Mouse (Mus musculus): ENCODE measurements around the gene Myo15b.
A peak's percentile ranks its signal among the peaks of the same experiment; 100 is the strongest.

Gene Myo15b

DNA sequence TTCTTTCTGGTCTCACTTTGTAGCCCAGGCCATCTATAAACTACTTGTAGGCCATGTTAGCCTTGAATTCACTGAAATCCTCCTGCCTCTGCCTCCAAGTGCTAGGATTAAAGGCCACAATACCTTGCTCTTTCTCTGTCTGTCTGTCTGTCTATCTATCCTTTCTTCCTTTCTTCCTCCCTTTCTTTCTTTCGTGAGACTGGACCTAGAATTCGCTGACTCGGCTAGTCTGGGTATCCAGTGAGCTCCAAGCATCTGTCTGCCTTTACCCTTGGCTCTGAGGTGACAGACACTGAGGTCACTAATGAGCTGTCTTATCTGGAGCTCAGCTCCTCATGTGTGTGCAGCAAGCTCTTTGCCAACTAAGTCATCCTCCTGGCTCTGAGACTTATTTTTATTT is 17.7 kb downstream of the Myo15b start:
- DNase-seq (ENCODE audit: low spot score): no peak

DNA sequence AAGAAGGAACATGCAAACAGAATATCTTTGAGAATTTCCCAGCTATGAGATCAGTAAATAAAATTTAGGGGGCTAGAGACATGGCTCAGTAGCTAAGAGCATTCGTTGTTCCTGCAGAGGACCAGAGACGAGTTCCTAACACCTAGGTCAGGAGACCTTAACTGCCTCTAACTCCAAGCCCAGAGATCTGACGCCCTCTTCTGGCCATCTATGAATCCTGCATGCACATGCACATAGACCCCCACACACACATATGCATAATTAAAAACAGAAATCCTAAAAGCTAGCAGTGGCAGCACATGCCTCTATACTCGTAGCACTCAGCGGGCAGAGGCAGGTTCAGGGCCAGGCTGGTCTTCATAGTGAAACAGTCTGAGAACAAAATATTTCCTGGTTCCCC is 18.2 kb downstream of the Myo15b start:
- no peak for DNase-seq (ENCODE audit: low spot score)

DNA sequence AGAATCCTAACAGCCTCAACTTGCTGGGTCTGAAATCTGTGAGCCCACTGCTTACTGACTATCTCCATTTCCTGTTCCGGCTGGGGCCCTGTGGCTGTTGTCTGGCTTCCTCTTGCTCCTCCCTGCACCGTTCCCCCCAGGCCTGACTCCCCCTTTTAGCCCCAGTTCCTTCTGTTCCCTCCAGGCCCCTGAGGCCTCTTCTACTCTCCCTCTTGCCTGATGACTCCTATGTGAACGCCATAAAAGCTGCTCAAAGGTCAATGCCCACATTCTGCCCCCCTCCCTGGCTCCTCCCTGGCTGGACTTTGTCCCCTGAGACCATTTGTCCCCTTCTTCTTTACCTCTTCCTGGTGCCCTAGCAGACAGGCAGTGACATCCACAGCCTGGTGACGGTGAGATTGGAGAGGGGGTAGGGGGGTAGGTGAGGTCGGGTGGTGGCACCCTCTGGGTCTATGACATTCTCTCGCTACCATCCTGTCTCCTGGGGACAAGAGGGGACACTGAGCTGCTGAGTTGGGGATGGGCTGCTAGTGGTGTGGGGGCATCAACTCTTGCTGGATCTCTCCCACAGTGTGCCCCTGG is 19.1 kb downstream of the Myo15b start:
- DNase-seq (ENCODE audit: low spot score): no peak

DNA sequence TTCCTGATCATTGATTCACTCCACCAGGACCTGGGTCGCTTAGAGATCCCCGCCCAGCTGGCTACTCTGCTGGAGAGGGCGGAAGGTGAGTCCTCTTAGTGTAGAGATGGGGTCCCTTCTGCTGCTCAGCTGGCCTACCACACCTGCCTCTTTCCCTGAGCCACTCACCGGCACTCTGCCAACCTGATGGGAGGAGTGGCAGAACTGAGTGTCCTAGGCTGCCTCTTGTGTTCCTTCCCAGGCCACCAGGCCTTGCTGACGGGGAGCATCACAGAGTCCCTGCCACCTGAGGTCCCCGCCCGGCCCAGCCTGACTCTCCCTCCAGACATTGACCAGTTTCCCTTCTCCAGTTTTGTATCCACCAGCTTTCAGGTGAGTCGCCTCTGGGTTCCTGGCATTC is 19.9 kb downstream of the Myo15b start:
- DNase-seq (ENCODE audit: low spot score): no peak

DNA sequence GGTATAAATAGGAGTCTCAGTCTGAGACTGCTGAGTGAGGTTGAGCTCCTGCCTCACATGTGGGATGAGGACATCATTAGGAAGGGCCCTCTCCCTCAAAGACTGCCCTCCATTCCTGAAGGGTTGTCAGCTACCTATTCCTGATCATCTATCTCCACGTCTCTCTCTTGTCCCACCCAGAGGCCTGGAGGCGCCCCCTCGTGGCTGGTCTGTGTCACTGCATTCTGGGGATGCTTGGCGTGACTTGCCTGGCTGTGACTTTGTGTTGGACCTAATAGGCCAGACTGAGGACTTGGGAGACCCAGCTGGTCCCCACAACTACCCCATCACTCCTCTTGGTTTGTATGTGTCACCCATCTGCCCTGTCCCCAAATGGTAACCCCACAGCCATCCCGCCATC is 22.8 kb downstream of the Myo15b start:
- peak; percentile 48 for DNase-seq (ENCODE audit: low spot score)

DNA sequence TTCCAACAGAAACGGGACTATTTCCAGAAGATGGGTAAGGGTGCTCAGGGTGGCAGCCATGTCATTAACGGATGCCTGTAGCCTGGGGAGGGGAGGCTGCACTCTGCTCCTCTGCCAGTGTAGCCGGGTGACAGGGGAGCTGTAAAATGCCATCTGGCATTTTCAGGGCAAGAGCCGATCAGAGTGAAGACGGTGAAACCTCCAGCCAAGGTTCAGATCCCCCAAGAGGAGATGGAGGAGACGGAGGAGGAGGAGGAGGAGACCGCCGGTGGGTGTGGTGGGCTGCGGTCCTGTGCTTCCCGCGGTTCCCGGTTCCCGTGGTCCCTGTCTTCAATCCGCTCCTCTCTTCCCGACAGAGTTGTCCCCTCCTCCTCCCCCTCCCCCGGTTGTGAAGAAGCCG is 25.0 kb downstream of the Myo15b start:
- no peak for DNase-seq (ENCODE audit: low spot score)

DNA sequence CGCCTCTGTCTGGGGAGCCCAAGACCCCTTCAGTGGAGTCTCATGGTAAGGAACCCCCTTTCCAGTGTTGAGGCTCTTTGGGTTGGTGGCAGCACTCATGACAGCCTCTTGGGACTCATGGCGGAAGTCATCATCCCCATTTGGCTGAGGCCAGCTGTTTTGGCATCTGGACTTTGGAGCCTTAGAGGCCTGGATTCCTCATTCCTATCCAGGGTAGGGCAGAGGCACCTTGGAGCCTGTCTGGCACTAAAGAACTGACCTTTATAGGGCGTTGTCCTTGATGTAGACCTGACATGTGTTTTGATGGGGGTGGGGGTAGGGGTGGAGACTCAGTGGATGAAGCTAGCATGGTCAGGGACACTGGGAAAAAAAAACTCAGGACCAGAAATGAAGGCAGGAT is 26.2 kb downstream of the Myo15b start:
- DNase-seq (ENCODE audit: low spot score): no peak

DNA sequence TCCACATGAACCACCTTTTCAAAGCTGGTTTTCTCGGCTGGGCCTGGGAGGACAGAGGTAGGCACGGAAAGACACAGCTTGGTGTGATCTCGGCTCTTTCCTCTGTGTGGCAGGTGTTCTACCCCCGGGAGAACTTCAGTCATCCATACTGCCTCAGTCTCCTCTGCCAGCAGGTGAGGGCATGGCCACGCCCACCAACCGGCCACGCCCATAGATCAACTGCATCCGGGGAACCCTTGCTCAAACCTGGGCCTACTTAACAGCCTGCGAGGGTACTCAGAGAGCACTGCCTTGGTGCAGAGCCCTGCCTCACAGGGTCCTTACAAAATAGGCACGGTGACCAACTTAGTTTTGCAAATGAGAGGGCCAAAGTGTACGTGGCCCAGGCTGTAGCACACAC is 27.1 kb downstream of the Myo15b start:
- no peak for DNase-seq (ENCODE audit: low spot score)

DNA sequence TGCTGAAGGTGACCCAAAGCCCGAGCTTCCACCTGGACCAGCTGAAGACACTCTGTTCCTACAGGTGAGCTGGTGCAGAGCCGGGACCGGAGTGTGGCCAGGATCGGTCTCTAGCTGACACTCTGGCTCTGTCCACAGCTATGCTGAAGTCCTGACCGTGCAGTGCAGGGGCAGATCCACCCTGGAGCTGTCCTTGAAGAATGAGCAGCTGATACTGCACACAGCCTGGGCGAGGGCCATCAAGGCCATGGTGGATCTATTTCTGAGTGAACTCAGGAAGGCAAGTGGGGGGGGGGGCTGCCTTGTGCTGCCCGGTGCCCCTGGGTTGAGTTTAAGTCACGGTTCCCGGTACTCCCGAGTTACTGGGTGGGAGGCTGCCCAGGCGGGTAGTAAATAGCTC is 28.2 kb downstream of the Myo15b start:
- no peak for DNase-seq (ENCODE audit: low spot score)

DNA sequence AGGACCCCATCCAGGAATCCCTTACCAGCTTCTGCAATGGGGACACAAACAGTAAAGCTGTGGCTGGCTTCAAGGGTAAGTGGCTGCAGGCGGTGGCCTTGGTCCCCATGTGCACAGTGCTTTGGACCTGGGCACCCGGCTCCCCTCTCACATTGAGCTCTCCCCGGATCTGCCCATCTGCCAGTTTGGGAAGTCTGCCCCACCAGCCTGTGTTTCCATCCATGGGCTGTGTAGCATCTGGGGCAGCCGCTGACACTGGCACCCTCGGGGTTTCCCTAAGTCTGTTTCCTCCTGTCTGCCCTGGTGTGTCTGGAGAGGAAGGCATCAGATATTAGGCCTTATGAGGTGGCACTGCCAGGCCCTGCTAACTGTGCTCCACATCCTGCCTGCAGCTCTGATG is 29.8 kb downstream of the Myo15b start:
- DNase-seq (ENCODE audit: low spot score): no peak

DNA sequence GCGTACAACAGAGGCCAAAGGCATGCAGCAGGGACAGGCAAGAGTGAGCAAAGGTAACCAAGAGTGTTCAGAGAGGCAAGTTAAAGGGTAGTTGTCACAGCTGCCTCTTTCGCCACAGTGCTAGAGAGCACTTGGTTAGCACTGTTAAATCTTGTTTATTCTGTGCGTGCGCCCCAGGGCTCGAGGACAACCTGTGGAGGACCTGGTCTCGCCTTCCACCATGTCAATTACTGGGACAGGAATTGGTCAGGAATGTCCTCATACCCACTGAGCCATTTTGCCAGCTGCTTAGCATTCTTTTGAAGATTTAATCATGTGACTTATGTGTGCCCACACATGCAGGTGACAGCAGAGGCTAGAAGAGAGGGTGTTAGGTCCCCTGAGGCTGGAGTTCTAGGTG is 31.0 kb downstream of the Myo15b start:
- DNase-seq (ENCODE audit: low spot score): no peak

DNA sequence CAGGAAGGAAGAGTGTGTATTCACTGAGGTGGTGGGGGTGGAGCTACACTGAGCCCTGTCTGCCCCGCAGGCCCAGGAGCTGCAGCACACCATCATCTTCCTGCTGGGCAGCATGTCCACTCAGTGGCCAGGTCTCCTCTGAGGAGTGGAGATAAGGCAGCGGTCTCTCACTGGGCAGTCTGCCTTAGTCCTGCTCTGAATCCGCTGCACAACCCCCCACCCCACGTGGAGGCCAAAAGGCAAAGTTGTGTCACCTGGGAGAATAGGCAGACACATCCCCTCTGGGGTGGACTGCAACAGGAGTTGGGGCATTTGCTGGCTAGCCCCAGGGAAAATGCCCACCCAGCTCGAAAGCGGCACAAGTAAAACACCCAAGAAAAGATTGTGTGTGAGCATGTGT is 34.0 kb downstream of the Myo15b start:
- DNase-seq (ENCODE audit: low spot score): no peak

DNA sequence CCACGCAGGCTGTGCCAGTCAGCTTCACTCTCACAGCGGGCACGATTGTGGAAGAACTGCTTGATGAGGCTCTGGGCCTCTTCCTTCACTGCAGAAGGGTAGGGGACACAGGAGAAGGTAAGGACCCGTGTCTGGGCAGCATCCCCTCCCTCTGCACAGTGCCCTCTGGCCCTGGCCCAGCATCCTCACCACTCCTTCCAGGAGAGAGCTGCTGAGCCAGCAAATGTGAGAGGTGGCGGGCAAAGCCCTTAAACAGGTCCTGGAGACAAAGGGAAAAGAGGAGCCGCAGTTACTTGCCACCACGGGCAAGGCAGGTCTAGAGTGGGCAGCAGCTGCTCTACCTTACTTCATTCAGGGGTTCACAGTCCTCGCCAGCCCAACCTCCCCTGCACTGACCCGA is 34.9 kb downstream of the Myo15b start:
- no peak for DNase-seq (ENCODE audit: low spot score)

DNA sequence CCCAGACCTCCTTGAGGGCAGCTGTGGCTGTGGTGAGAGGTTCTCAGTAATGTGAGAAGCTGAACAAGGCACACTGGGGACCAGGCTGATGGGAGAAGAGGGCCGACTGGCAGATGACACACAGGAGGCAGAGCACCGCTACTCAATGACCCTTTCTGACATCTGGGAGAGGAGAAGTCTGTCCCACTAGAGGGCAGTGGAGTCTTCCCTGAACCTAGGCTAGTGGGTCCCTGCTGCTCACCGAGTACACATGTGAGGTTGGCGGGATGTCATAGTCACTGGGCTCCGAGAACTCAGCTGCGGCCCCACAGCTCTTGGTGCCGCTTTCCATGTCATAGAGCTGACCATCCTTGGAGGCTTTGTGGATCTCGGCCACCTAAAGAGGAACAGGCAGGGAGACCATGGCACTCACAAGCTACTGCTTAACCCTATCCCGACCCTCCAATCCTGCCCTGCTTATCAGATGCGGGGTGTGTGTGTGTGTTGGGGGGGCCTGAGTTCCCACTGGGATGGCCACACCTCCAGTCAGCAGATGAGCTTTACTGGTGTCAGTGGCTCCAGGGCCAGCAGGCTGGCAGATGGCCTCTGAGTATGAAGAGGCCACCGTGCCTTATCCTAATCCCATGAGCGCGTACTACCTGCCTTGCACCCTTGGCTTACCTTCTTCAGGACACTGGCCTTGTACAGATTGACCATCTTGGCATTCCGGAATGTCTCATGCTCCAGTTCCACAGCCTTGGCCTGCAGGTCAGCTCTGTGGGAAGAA is 36.7 kb downstream of the Myo15b start:
- DNase-seq (ENCODE audit: low spot score): no peak

DNA sequence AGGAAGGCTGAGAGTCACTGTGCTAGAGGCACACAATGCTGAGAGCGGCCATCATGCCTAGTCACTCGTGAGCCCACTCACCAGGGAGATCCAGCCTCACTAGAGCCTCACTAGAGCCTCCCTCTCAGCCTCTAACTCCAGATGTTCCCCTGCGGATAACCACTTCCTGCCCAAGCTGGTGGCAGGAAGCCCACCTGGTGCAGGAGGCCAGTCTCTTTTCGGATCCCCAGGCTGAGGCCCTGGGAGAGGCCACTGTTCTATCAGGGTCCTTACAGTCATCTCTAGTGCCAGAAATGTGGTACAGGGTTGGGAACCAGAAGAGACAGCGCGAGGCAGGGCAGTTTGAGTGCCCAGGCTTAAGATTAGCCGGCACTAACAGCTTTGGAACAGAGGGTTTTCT is 40.2 kb downstream of the Myo15b start:
- no peak for DNase-seq (ENCODE audit: low spot score)

DNA sequence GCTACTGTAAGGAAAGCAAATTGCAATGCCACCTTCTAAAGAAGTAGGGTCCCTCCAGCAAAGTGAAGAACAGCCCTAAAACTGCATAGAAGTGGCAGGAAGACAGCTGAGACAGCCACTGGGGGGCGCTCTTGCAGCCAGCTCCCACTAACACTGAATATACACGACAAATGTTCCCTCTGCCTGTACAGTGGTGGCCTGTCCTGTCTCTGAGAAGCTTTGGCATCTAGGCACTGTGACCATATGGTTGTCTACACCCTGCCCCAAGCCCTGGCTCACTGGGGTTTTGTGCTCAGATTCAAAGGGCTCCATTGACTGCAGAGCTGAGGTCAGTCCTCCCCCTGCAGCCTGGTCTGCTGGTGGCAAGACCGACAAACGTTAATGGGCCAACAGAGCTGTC is 40.7 kb downstream of the Myo15b start:
- DNase-seq (ENCODE audit: low spot score): peak; percentile 28

DNA sequence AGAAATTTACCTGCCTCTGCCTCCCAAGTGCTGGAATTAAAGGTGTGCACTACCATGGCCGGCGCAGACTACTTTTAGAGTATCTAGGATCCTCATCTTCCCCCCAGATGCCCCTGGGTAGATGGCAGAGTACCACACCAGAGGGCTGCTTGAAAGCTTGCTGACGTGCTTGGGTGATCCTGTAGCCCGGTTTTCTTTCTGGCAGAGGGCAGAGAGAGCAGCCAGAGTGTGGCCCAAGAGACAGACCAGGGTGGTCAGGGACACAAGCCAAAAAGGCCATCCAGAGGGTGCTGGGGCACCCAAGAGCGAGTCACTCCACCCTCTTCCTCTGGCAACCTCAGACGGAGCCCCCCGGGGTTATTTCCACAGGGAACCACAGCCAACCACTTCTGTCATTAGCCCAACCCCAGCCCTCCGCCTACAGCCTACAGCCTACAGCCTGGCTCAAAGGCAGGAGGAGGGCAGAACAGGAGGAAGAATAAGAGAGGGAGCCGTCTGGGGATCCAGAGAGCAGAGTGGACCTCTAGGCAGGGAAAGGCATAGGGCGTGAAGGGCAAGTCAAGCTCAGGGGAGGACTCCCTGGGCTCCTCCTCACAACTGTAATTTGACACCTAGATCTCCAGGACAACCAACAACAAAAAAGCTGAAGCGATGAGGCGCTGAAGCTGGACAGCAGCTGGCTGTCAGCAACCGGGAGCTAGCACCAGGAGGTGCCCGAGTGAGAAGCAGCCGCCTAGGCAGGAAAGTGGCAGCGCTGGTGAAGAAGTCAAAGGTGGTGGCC is 41.5 kb downstream of the Myo15b start, which contains the start of gene Smim5:
Gene Smim5, plus strand, starts transcription at position 481 of the 781 bp plus-strand sequence.
- peak; percentile 76 for DNase-seq (ENCODE audit: low spot score)

DNA sequence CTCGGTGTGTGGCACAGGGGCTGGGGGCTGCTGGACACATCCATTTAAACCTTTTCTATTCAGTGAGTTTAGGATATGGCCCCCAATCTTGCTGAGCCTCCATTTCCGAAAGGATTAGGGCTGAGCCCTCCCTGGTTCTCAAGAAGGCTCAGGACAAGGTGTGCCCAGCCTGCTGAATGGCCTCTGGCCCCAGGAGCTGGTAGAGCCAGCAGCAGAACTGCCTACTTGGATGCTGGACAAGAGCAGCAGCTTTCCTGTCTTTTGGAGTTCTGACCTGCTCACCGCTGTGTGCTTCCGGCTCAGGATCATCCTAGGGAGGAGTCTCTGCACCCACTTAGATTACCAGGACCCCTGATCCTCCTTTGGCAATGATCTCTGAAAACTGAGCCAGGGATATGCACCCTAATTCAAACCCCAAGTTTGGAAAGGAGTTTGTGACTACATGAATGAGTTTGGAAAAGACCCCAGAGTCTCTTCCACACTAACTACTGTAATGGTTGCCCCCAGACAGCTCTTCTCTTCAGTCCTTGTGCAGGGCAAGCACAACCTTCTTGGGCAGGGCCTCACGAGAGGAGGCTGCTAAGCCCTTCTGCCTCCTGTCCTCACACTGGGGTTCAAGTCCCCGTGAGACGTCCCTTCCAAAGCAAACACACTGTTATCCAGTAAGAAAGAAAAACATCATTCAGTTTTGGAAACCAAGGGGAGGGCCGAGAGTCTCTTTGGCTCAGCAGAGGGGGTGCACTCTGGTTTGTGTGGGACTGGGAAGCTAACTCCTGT is 42.5 kb downstream of the Myo15b start:
- DNase-seq (ENCODE audit: low spot score): no peak

DNA sequence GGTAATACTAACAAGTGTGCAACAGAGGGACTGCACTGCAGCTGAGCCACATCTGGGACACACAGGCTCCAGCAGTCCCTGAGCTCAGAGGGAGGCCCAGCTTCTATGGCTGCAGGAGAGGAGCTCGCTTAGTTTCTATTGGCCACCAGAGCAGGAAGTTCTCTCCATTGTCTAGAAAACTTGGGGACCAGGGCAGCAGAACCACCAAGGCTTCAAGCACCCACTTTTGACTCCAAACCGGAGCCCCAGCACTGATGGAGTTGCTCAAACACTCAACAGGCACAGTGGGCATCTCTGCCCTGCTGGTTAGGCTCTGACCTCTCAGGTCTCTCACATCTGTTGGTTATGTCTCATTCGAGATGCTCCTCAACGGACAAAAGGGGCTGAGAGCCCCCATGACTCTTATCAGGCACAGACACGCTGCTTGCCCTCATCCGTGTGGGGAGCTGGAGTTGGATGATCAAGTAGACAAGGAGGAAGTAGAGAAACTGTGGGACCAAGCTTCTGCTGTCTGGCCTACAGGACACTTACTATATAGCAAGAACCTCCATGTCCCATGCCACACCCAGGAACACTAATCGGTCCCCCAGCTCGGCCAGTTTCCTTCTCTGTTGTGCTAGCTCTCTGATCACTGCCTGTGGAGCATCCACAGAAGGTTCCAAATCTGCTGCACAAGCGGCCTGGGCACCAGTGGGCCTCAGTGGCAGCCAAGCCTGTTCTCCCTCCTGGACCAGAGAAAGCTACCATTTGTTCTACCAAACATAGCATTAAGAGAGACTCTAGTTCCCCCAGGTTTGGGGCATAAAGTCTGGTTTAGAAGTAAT is 43.3 kb downstream of the Myo15b start:
- no peak for DNase-seq (ENCODE audit: low spot score)

DNA sequence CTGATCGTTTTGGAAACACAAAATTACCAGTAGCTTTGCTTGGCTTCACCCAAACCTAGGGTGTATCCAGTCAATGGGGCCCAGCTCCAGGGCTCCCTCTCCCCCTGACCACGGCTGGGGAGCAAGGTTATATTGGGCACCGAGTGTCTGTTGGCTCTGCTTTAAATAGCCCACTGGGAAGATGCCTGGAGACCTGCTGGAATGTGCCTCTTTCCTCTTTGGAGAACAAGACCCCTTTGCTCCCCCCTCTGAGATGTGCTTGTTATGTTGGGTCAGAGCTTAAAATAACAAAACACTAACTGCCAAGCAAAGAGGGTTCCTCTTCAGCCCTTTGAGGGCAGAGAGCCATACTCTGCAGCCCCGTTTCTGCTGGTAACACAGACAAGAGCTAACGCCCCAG is 44.0 kb downstream of the Myo15b start:
- DNase-seq (ENCODE audit: low spot score): no peak

DNA sequence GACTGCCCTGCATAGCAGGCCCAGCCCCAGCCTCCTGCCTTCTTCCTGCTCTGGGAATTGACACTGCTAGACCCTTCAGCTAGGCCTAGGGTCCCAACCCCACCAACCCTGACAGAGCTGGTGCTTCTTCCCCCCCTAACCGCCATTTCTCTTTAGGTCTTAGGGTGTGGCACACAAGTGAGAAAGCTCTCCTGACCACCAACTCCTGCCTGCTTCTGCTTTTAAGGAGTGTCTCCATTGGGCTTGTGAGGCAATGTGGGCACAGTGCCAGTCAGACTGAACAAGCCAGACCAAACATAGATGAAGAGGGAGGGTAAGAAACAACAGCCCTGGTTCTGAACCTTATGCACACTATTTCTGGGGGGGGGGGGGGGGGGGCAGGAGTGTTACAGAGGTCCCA is 44.6 kb downstream of the Myo15b start:
- DNase-seq (ENCODE audit: low spot score): peak; percentile 77

All from lung, postnatal 25 days (tissue).